18 mouse cellular contexts compared by ENCODE assay signal in the genomic region with DNA sequence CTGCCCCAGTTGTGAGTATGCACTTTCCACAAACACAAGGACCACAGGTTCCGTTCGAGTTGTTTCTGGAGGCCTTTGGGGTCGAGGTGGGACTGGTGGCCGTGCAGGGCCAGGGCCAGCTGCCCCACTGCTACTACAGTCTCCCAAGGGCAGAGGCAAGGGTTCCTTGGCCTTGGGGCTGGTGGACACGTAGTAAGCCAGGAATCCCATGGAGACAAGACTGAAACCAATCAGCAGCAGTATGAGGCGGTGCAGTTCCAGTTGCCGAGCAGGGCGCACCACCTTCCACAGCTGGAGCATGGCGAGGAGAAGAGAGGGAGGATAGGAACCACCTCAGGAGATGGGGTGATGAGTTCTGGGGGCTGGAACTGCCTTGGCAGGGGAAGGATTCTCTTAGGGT.
"Had no signal": no experiment of that assay in that cellular context is flagged by ENCODE, and none has a peak within 500 bp of the region (broad histone marks: within the 10 kb centered on the region; RNA-seq: fewer than 3 reads in every experiment).

No protein-coding gene starts in this region.

- H3K4me3 ChIP-seq: layer of hippocampus, adult 2 months; left cerebral cortex, adult 2 months; liver, embryonic 15.5 days; lung, embryonic 15.5 days; midbrain, embryonic 12.5 days; midbrain, embryonic 15.5 days; neural tube, embryonic 12.5 days; neural tube, embryonic 15.5 days had no signal

- H3K27ac ChIP-seq: layer of hippocampus, adult 2 months; left cerebral cortex, adult 2 months; liver, embryonic 15.5 days; lung, embryonic 15.5 days; midbrain, embryonic 12.5 days; midbrain, embryonic 15.5 days; neural tube, embryonic 12.5 days; neural tube, embryonic 15.5 days had no signal

- H3K9ac ChIP-seq: liver, embryonic 15.5 days; lung, embryonic 15.5 days; midbrain, embryonic 12.5 days; midbrain, embryonic 15.5 days; neural tube, embryonic 12.5 days; neural tube, embryonic 15.5 days had no signal

- DNase-seq: kidney, adult 11 months; kidney, adult 9 months; kidney, postnatal 14 days; layer of hippocampus, adult 9-11 months; layer of hippocampus, postnatal 36 days; lung, adult 18-20 months; lung, postnatal 10 days; lung, postnatal 36 days; thymus, adult 18-20 months; thymus, postnatal 36 days had no signal

- H3K27me3 ChIP-seq: liver, embryonic 15.5 days; lung, embryonic 15.5 days; midbrain, embryonic 12.5 days; midbrain, embryonic 15.5 days; neural tube, embryonic 12.5 days; neural tube, embryonic 15.5 days had no signal

- H3K9me3 ChIP-seq: liver, embryonic 15.5 days; lung, embryonic 15.5 days; midbrain, embryonic 12.5 days; midbrain, embryonic 15.5 days; neural tube, embryonic 12.5 days; neural tube, embryonic 15.5 days had no signal
